Mouse (Mus musculus) kidney, adult 2 months (tissue): Measurements from ENCODE around the gene Ehd1.

ENCODE experiments used
- CTCF ChIP-seq: fragments of 200-500 bp; conservative IDR thresholded peaks from 2 replicates; pipeline ENCODE4 v1.5.1; 2011; ENCODE audit warnings: low read depth, mild to moderate bottlenecking, control low read depth, low read length, moderate library complexity, mixed read lengths; ENCODE audit not compliant: insufficient read depth, insufficient read length
- POLR2A ChIP-seq: fragments of 200-500 bp; IDR thresholded peaks from one replicate; pipeline ENCODE4 v1.6.1; 2011; ENCODE audit warnings: low read depth, low read length, control low read depth

GRCm38 (mm10) chr19:6338171-6338570, 61.6 kb downstream of the Ehd1 start:
- TF ChIP-seq CTCF (no peak), POLR2A (no peak)
